Mouse (Mus musculus): Measurements from ENCODE around the gene Ccdc191. TPM values are rescaled to one million over a fixed set of nuclear protein-coding genes. Genes with fewer than 3 reads are reported as not detected.

Gene Ccdc191
- total and polyA plus RNA-seq, 3 experiments: 9.3 to 45.7 (median 11.3) TPM

DNA sequence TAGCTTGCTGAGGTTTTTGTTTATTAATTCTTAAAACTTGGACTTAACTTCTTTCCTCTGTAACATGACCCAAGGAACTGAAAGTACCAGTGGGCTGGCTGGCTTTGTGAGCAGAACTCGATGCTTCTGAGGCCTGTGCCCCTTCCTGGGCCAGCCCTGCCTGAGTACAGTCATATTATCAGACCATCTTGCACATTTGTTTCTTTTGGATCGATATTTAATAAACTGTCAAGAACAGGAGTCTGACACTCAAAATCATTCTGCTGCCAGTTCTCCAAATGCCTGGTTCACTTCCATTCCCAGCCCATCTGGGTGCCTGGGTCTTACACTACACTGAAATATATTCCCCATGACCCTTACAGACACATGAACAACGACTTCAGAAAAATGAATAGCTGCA is 56.3 kb downstream of the Ccdc191 start:
- Histone ChIP-seq H3K36me3 (replicated peaks in 1 of 2; ENCODE audit: control insufficient read depth in 1 of 2, insufficient read depth in 1 of 2, low read length in 1 of 2) (peaks cover 0 to 36% of the 10 kb centered on the region in 2 experiments), H3K79me2 (replicated peaks; ENCODE audit: control insufficient read depth, extremely low read depth, insufficient read depth, poor library complexity, severe bottlenecking) (no peaks in the 10 kb centered on the region), H3K27ac (ENCODE audit: insufficient read depth, low read depth) (no peak overlapping the region), H3K4me1 (ENCODE audit: control insufficient read depth in 1 of 2, insufficient read depth in 2 of 2) (peaks cover 0 to 21% of the 10 kb centered on the region in 2 experiments; a peak in 2 of 4 replicates), H3K4me3 (replicated peaks in 1 of 3; ENCODE audit: low read depth in 2 of 3, low read length in 2 of 3, poor library complexity in 1 of 3) (no peak overlapping the region), H3K9me3 (replicated peaks; ENCODE audit: low read length) (no peaks in the 10 kb centered on the region), H3K4me2 (ENCODE audit: insufficient read depth, low read depth, poor library complexity, severe bottlenecking) (no peak overlapping the region), H3K27me3 (replicated peaks) (no peaks in the 10 kb centered on the region), H3K9ac (ENCODE audit: insufficient read depth, low read depth) (no peak overlapping the region)
- dilution Hi-C loops (cut with MboI; ENCODE audit: extremely low pct_ligation_motif_present, extremely low pct_unique_long_range_greater_than_20kb, low sequenced_read_pairs) (no loop called here), in situ Hi-C loops (cut with MboI; ENCODE audit: low pct_ligation_motif_present, low pct_unique_long_range_greater_than_20kb, low sequenced_read_pairs) (no loop called here)
- no peak for DNase-seq (ENCODE audit: extremely low read depth)
- no peak for TF ChIP-seq CHD1 (IDR thresholded peaks at IDR 0.05; ENCODE audit: low read depth, low read length)
- TF ChIP-seq ZC3H11A (IDR thresholded peaks at IDR 0.05; ENCODE audit: low read depth, low read length): no peak
- TF ChIP-seq BHLHE40 (IDR thresholded peaks at IDR 0.05; ENCODE audit: low read depth, low read length): no peak
- TF ChIP-seq ZMIZ1 (IDR thresholded peaks at IDR 0.05; ENCODE audit: low read depth, low read length): no peak
- no peak for TF ChIP-seq SIN3A (IDR thresholded peaks at IDR 0.05; ENCODE audit: low read length)

DNA sequence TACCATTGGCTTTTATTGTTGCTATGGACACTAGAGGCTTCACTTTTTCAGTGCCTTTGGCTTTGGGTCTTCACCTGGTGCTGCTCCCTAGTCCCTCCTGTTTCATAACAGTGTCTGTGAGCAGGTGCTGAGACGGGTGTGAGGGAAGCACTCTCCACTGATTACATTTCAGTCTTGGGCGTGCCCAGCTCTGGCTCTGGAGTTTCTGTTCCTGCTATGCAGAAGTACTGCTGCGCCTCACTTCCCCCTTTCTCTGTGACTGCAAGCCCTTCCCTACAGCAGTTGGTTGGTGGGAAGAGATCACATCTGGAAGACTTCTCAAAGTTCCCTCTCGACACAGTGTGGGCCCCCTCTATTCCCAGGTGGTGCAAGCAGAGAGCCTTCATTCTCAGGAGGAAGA is 62.0 kb downstream of the Ccdc191 start:
- H3K79me2 ChIP-seq (replicated peaks; ENCODE audit: control insufficient read depth, extremely low read depth, insufficient read depth, poor library complexity, severe bottlenecking): no peaks in the 10 kb centered on the region
- H3K9me3 ChIP-seq (replicated peaks; ENCODE audit: low read length): no peaks in the 10 kb centered on the region
- no peaks in the 10 kb centered on the region for H3K27me3 ChIP-seq (replicated peaks)
- peaks cover 3 to 44% of the 10 kb centered on the region in 2 experiments for H3K36me3 ChIP-seq (replicated peaks in 1 of 2; ENCODE audit: control insufficient read depth in 1 of 2, insufficient read depth in 1 of 2, low read length in 1 of 2)
- H3K4me1 ChIP-seq (ENCODE audit: control insufficient read depth in 1 of 2, insufficient read depth in 2 of 2): peaks cover 8 to 34% of the 10 kb centered on the region in 2 experiments
- H3K4me3 ChIP-seq (replicated peaks in 1 of 3; ENCODE audit: low read depth in 2 of 3, low read length in 2 of 3, poor library complexity in 1 of 3): no peak overlapping the region
- H3K9ac ChIP-seq (ENCODE audit: insufficient read depth, low read depth): no peak overlapping the region
- H3K27ac ChIP-seq (ENCODE audit: insufficient read depth, low read depth): no peak overlapping the region
- H3K4me2 ChIP-seq (ENCODE audit: insufficient read depth, low read depth, poor library complexity, severe bottlenecking): no peak overlapping the region
- TF ChIP-seq MYC (IDR thresholded peaks at IDR 0.05; ENCODE audit: low read depth, low read length): peak; percentile 29; the same call in 1 of the 2 replicates
- no peak for TF ChIP-seq NELFE (IDR thresholded peaks at IDR 0.05; ENCODE audit: low read depth, low read length)
- no peak for TF ChIP-seq USF1 (IDR thresholded peaks at IDR 0.05; ENCODE audit: low read depth, low read length)
- TF ChIP-seq MAX (IDR thresholded peaks at IDR 0.05; ENCODE audit: low read length): peak; percentile 56; the same call in 1 of the 2 replicates
- TF ChIP-seq NRF1 (IDR thresholded peaks at IDR 0.05; ENCODE audit: low read depth, low read length): peak; percentile 40
- TF ChIP-seq MAZ (IDR thresholded peaks at IDR 0.05; ENCODE audit: low read depth, low read length): no peak
- TF ChIP-seq BHLHE40 (IDR thresholded peaks at IDR 0.05; ENCODE audit: low read depth, low read length): peak; percentile 79
- TF ChIP-seq E2F4 (IDR thresholded peaks at IDR 0.05; ENCODE audit: insufficient replicate concordance, low read depth, low read length): no peak
- peak; percentile 51 for TF ChIP-seq ELF1 (IDR thresholded peaks at IDR 0.05; ENCODE audit: low read depth, low read length)
- TF ChIP-seq EP300 (IDR thresholded peaks at IDR 0.05; ENCODE audit: low read length): peak; percentile 93
- TF ChIP-seq TCF12 (IDR thresholded peaks at IDR 0.05; ENCODE audit: low read depth, low read length): peak; percentile 73
- TF ChIP-seq ETS1 (conservative IDR thresholded peaks at IDR 0.05; ENCODE audit: low read depth, low read length): peak; percentile 35; the same call in 1 of the 2 replicates
- TF ChIP-seq RCOR1 (conservative IDR thresholded peaks at IDR 0.05; ENCODE audit: low read depth, low read length): peak; percentile 82
- TF ChIP-seq MXI1 (IDR thresholded peaks at IDR 0.05; ENCODE audit: low read depth, low read length): 0 out of 2 replicates have a peak, but pooled peaks have one; percentile 46
- peak; percentile 96 for TF ChIP-seq IRF4 (IDR thresholded peaks at IDR 0.05; ENCODE audit: low read depth, low read length)
- 0 out of 2 replicates have a peak, but pooled peaks have one; percentile 42 for TF ChIP-seq SIN3A (IDR thresholded peaks at IDR 0.05; ENCODE audit: low read length)
- in situ Hi-C loops (cut with MboI; ENCODE audit: low pct_ligation_motif_present, low pct_unique_long_range_greater_than_20kb, low sequenced_read_pairs): no loop called here
- DNase-seq (ENCODE audit: extremely low read depth): peak; percentile 82
- dilution Hi-C loops (cut with MboI; ENCODE audit: extremely low pct_ligation_motif_present, extremely low pct_unique_long_range_greater_than_20kb, low sequenced_read_pairs): no loop called here

All from CH12.LX (cell line).